Mouse (Mus musculus): ENCODE measurements around the gene Slc26a1. TPM values are rescaled to one million over a fixed set of nuclear protein-coding genes. Genes with fewer than 3 reads are reported as not detected.
"Not testable (repeated sequence)": the region's sequence is repeated elsewhere in the genome, so short reads cannot be mapped to it uniquely, and the experiment has no call there.

Slc26a1 gene
- total RNA-seq, 2 experiments from 2014 or later, result 1.2 TPM

DNA sequence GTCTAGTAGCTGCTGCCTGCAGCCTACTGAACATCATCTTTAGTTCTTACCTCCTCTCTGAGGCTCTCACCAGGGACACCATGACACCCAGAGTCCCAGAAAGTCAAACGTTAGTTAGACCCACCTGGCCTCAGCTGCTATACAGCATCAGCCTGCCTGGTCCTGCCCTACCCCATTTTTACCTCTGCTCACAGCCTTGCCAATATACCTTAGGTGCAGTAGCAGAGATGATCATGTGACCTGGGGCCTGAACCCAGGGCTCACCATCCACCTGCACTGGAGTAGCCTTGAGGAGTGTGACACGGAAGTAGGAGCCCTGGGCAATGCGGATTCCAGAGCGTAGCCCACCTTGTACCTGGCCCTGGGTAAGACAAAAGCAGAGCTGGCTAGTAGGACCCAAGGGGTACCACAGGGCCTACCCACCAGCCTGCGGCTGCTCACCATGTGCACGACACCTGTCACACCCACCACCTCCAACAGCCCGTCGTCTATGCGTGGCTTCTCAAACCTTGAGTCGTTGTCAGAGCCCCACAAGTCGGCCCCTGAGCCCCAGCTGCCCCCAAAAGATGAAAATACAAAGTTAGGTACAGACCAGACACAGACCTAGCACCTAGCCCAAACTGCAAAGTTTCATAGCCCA, 26.3 kb downstream of the Slc26a1 start:
- peak in 1 of 2 experiments; percentile 8 for DNase-seq (ENCODE audit: low spot score in 2 of 2)
- H3K4me3 ChIP-seq, result no peak overlapping the region
- H3K27ac ChIP-seq, result no peak overlapping the region
- no peak for TF ChIP-seq CTCF (conservative IDR thresholded peaks at IDR 0.05)

DNA sequence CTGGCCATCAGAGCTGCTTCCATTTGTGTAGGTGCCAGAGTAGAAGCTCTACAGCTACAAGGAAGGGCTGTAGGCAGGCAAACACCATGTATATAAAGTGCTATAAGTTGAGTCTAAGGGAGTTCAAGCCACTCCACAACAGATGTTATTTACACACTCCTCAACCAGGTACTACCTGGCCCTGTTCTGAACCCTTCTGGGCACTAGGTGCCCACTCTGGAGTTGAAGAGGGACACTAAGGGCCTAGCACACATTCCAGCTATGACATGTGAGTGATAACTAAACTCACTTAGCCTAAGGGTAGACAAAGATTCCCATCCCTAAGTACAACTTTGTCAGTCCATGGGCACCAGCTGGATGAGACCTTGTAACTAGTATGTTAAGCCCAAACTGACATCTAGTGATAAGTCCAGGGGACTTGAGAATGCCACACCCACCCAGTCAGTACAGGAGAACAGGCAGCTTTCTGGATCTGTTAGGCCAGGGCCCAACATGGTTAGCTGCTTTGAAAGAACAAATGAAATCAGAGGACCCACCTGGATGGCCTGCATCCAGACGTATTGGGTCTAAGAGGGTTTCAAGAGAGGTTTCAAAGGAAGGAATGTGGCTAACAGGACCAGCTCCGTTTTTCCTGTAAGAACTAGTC, 27.4 kb downstream of the Slc26a1 start:
- DNase-seq (ENCODE audit: low spot score in 2 of 2), result no peak

DNA sequence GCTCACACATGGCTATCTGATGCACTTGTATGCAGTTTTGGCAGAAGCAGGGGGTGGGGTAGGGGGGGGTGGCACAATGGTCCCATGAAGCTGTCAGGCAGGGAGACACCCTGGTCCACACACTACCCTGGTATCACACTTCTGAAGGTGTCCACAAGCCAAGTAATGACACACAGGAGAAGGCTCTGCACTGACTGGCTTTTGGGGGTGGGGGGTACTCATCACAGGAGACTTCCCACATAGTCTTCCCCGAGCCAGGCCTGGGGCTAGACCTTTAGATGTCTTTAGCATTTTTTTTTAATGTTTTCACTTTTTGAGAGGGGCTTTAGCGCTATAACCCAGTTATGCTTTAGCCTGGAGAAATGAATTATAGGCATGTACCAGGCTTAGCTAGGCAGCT, 28.1 kb downstream of the Slc26a1 start:
- no peak for TF ChIP-seq CTCF (conservative IDR thresholded peaks at IDR 0.05)
- no peak overlapping the region for H3K27ac ChIP-seq
- peak in 1 of 2 experiments; percentile 5 for DNase-seq (ENCODE audit: low spot score in 2 of 2)

More for the DNA sequence above, 27.4 kb downstream of the Slc26a1 start:
- Histone ChIP-seq H3K27ac (no peak overlapping the region), H3K4me3 (no peak overlapping the region)
- TF ChIP-seq CTCF (conservative IDR thresholded peaks at IDR 0.05), result no peak

DNA sequence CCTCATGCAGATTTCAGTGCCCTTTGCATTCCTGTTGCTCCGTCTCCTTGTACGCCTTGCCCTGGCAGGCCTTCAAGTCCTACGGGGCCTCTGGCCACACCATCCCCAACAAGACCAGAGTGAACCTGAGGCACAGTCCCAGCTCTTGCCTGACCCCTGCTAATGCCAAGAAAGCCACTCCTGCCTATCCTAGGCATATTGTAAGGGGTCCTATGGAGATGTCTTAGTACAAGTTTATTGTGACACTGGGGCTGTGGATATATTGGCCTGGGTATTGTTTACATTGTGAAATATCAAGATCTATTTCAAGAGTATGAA, 29.1 kb downstream of the Slc26a1 start:
- no peak for DNase-seq (ENCODE audit: low spot score in 2 of 2)
- no peak for TF ChIP-seq CTCF (conservative IDR thresholded peaks at IDR 0.05)
- no peak overlapping the region for H3K4me3 ChIP-seq
- H3K27ac ChIP-seq, result peak overlapping the region; percentile 69; the same call in 1 of the 2 replicates

More for the DNA sequence above, 28.1 kb downstream of the Slc26a1 start:
- H3K4me3 ChIP-seq, result no peak overlapping the region

DNA sequence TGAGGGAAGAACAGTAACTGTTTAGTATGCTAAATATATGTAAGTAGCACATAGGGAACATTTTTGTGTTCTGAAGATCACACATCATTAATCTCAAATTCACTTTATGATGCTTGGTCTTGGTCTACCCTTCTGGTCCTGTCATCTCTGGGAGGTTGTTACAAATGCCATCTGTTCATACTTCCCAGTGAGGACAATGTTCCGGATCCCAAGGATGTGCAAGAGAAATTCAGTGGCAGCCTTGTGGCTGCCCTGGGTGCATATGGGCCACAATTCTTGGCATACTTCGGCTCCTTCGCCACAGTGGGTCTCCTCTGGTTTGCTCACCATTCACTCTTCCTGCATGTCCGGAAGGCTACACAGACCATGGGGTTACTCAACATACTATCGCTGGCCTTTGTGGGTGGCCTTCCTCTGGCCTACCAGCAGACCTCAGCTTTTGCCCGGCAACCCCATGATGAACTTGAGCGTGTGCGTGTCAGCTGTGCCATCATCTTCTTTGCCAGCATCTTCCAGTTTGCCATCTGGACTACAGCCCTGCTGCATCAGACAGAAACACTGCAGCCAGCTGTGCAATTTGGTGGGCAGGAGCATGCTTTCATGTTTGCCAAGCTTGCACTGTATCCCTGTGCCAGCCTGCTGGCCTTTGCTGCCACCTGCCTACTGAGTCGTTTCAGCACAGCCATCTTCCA, 29.6 kb downstream of the Slc26a1 start:
- Histone ChIP-seq H3K4me3 (no peak overlapping the region), H3K27ac (peak overlapping the region; percentile 69; the same call in 1 of the 2 replicates)
- peak in 1 of 2 experiments; percentile 13 for DNase-seq (ENCODE audit: low spot score in 2 of 2)
- TF ChIP-seq CTCF (conservative IDR thresholded peaks at IDR 0.05), result peak; percentile 54

DNA sequence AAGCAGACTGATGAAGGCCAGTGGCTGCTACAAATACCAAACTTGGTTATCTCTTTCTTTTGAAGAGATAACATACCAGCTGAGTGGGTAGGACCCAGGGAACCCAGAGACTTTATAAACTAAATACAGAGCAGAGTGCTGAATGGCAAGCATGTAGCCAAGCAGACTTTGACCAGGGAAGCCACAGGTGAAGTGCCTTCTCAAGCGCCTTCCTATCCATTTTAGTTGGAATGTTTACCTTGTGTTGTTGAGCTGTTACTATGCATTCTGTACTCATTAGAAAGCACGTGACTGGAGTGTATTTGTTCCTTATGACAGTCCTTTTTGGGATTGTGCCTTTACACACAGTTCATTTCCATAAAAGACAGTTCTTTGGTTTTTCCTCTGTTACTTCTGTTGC, 31.7 kb downstream of the Slc26a1 start:
- TF ChIP-seq CTCF (conservative IDR thresholded peaks at IDR 0.05), result no peak
- DNase-seq (ENCODE audit: low spot score in 2 of 2), result no peak
- H3K27ac ChIP-seq, result no peak overlapping the region
- no peak overlapping the region for H3K4me3 ChIP-seq

DNA sequence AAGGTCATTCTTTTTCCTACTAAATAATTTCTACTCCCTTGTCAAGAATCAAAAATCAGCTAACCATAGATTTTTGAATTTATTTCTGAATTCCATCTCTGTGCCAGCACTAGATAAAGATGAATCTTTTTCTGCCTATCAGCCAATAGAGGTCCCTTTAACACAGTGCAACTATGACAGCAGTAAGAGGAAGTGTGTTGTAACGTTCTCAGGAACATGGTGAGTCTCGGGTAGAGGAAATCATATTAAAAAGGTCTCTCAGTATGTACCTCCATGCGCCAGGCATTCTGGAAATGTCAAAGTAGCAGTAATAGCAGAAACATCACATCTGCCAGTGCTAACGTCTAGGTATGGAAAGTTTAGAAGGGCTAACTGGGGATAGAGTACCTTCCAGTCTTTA, 39.2 kb downstream of the Slc26a1 start:
- H3K27ac ChIP-seq, result no peak overlapping the region
- DNase-seq (ENCODE audit: low spot score in 2 of 2), result no peak
- no peak for TF ChIP-seq CTCF (conservative IDR thresholded peaks at IDR 0.05)
- no peak overlapping the region for H3K4me3 ChIP-seq

DNA sequence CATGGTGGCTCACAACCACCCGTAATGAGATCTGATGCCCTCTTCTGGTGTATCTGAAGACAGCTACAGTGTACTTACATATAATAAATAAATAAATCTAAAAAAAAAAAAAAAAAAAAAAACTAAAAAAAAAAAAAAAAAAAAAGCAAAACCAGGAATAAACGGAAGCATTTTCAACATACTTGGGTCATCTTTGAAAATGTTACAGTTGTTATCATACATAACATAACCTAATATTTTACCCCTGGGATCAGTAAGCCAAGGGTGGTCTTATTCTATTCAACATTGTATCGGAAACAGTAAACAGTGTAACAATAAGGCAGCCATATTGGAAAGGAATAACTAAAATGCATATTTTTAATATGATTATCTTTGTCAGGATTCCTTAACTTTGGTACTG, 41.3 kb downstream of the Slc26a1 start:
- not testable (repeated sequence) for H3K27ac ChIP-seq; DNase-seq (ENCODE audit: low spot score in 2 of 2); H3K4me3 ChIP-seq
- TF ChIP-seq CTCF (conservative IDR thresholded peaks at IDR 0.05), result 0 out of 2 replicates have a peak, but pooled peaks have one; percentile 12

DNA sequence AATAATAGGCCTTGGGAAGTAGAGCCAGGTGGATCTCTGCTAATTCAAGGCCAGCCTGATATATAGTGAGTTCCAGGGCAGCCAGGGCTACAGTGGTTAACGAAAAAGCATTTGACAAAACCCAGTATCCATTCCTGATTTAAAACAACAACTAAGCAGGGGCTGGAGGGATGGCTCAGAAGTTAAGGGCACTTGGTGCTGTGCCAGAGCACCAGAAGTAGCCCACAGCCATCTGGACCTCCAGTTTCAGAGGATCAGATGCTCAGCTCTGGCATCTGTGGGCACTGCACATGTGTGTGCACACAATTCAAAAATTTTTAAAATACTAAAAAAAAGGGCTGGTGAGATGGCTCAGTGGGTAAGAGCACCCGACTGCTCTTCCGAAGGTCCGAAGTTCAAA, 41.7 kb downstream of the Slc26a1 start:
- TF ChIP-seq CTCF (conservative IDR thresholded peaks at IDR 0.05), result peak; percentile 23
- H3K4me3 ChIP-seq, result no peak overlapping the region
- no peak overlapping the region for H3K27ac ChIP-seq
- DNase-seq (ENCODE audit: low spot score in 2 of 2), result no peak

DNA sequence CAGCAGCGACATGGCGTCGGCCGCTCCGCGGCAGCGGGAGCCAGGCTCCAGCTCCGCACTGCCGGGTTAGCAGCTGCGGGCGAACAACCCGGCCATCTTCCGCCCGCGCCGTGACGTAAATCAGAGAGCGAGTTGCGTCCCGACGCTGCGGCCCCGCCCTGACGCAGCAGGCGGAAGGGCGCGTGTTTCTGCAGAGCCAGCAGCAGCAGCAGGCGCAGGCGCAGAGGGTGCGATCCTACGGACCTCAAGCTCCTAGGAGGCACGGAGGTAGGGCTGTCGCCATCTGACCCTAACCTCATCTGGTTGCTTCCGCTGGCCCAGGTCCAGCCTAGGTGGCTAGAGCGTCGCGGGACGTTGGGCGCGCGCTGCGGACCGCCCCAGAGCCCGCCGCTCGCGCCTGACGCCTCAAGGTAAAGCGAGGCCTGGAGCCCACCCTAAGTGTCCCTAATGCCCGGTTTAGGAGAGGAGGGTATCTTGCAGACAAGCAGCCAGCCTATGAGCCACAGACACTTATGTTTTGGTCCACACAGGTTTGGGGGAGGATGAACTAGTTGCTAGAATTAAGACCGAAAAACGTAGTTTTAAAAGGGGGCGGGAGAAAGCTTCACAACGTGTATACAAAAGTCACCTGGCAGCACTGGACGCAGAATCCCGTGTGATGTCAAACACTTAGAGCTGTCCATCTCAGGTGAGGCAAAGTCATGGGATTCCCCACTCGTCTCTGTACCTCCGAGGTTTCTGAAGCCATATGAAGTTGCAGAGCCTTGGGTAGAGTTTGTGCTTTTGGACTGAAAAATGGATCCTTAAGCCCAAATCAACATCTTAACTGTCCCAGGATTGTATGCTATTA, 45.5 kb downstream of the Slc26a1 start, which contains the start of the genes Gak and Tmem175:
Gene Gak (minus strand): TSS at position 122 of the 850 bp plus-strand sequence.
Gene Tmem175 (plus strand): TSS at position 137 of the 850 bp plus-strand sequence.
- peak within 1 kb of the TSS; percentile 96 for H3K27ac ChIP-seq
- TF ChIP-seq CTCF (conservative IDR thresholded peaks at IDR 0.05), result no peak
- peak; percentile 93 to 94 for DNase-seq (ENCODE audit: low spot score in 2 of 2)
- peak within 1 kb of the TSS; percentile 99 for H3K4me3 ChIP-seq

DNA sequence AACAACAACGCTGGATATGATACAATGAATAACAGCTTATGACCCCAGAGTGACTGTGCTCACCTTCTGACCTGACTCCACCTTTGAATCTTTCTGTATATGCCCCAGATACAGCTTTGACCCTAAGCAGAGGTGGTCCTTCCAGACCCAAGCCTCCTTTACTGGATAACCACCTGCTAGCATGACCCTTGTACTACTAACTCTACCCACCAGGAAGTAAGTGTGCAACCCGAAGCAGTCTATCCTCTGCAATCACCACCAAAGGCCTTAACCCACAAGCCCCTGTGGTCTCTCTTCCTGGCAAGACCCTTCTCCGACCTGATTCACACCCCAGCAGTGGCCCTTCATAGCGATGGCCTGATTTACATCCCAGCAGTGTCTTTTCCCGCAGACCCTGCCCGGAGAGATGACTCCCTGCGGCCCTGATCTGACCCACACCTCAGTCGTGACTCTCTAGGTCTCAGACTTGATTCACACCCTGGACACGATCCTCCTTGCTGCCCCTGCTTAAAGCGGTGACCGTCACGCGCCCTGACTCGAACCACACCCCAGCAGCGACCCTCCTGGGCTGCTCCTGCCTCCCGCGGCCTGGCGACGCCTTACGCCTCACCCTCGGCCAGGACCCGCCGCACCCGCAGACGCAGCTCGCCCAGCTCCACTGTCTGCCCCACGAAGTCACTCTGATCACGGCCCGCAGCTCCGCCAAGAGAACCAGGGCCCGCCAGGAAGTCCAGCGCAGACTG, 46.3 kb downstream of the Slc26a1 start:
- H3K27ac ChIP-seq, result peak overlapping the region; percentile 96
- DNase-seq (ENCODE audit: low spot score in 2 of 2), result no peak
- TF ChIP-seq CTCF (conservative IDR thresholded peaks at IDR 0.05), result peak; percentile 12; the same call in 1 of the 2 replicates
- H3K4me3 ChIP-seq, result peak overlapping the region; percentile 99
